Mouse (Mus musculus) myocyte (in vitro differentiated cells): ENCODE results near the gene Ddx47.

Source experiments
- E2F4 ChIP-seq: IDR thresholded peaks from one replicate; pipeline ENCODE4 v1.6.1; 2011; ENCODE audit warnings: mild to moderate bottlenecking, control low read depth, moderate library complexity; ENCODE audit not compliant: insufficient read depth
- MAX ChIP-seq: IDR thresholded peaks from one replicate; pipeline ENCODE4 v1.6.1; 2011; ENCODE audit warnings: low read depth, mild to moderate bottlenecking, control low read depth
- MYOD1 ChIP-seq, 3 experiments: IDR thresholded peaks; one replicate each; pipeline ENCODE4 v1.6.1; 2011; ENCODE audit warnings: control low read depth in 2 of 3, low read depth in 2 of 3, mild to moderate bottlenecking in 2 of 3, moderate library complexity in 1 of 3; ENCODE audit not compliant: insufficient read length in 2 of 3, control insufficient read depth in 1 of 3
- MYOG ChIP-seq, 3 experiments: IDR thresholded peaks; one replicate each; pipeline ENCODE4 v1.6.1; 2011; ENCODE audit warnings: control low read depth in 2 of 3, low read depth in 2 of 3, mild to moderate bottlenecking in 2 of 3; ENCODE audit not compliant: insufficient read length in 2 of 3, control insufficient read depth in 1 of 3, insufficient read depth in 1 of 3
- POLR2A ChIP-seq: IDR thresholded peaks from one replicate; pipeline ENCODE4 v1.6.1; 2011; ENCODE audit warnings: low read depth, mild to moderate bottlenecking, control low read depth, moderate library complexity; ENCODE audit not compliant: insufficient read length
- POLR2AphosphoS2 ChIP-seq: IDR thresholded peaks from one replicate; pipeline ENCODE4 v1.6.1; 2011; ENCODE audit warnings: low read depth, control low read depth; ENCODE audit not compliant: insufficient read length
- REST ChIP-seq: IDR thresholded peaks from one replicate; pipeline ENCODE4 v1.6.1; 2011; ENCODE audit warnings: mild to moderate bottlenecking, control low read depth, moderate library complexity; ENCODE audit not compliant: insufficient read depth, insufficient read length
- TCF12 ChIP-seq: IDR thresholded peaks from one replicate; pipeline ENCODE4 v1.6.1; 2011; ENCODE audit warnings: mild to moderate bottlenecking, control low read depth; ENCODE audit not compliant: poor library complexity, insufficient read depth, severe bottlenecking
- TCF3 ChIP-seq: IDR thresholded peaks from one replicate; pipeline ENCODE4 v1.6.1; 2011; ENCODE audit warnings: low read depth, control low read depth; ENCODE audit not compliant: insufficient read length
- USF1 ChIP-seq: IDR thresholded peaks from one replicate; pipeline ENCODE4 v1.6.1; 2011; ENCODE audit warnings: low read depth, mild to moderate bottlenecking, control low read depth, moderate library complexity

GRCm38 (mm10) chr6:134962518-134962893 is 48.9 kb upstream of the Ddx47 start:
- TF ChIP-seq USF1 (no peak), E2F4 (no peak), POLR2AphosphoS2 (no peak), POLR2A (no peak), MAX (no peak), TCF12 (no peak), MYOD1 (IDR thresholded peaks at IDR 0.05; ENCODE audit: control insufficient read depth in 1 of 3, insufficient read length in 2 of 3, low read depth in 2 of 3) (no peak), TCF3 (no peak), MYOG (IDR thresholded peaks at IDR 0.05; ENCODE audit: control insufficient read depth in 1 of 3, insufficient read depth in 1 of 3, insufficient read length in 2 of 3, low read depth in 2 of 3) (no peak), REST (no peak)
